Mouse (Mus musculus) thymus, postnatal 10 days (tissue): Measurements from ENCODE around the gene Padi6.

Experiments used
- DNase-seq, 2 experiments: peaks; one replicate each; pipeline ENCODE4 v3.0.0; 2021; ENCODE audit warnings: low spot score in 2 of 2

Gene Padi6

GRCm38 (mm10) chr4:140684881-140685303, 57.6 kb downstream of the Padi6 start:
- DNase-seq = no peak

GRCm38 (mm10) chr4:140684141-140684871, 58.1 kb downstream of the Padi6 start:
- no peak for DNase-seq

- DNase-seq = no peak
These were observed 58.8 kb downstream of the Padi6 start for GRCm38 (mm10) chr4:140683608-140684007.

- no peak for DNase-seq
These were observed 61.6 kb downstream of the Padi6 start for GRCm38 (mm10) chr4:140680731-140681397.

- DNase-seq = peak; percentile 68 to 84
These were observed 62.6 kb downstream of the Padi6 start for GRCm38 (mm10) chr4:140679723-140680380.

GRCm38 (mm10) chr4:140679038-140679437, 63.4 kb downstream of the Padi6 start:
- DNase-seq = peak in 1 of 2 experiments; percentile 50
